Mouse (Mus musculus) layer of hippocampus, postnatal 36 days (tissue): ENCODE measurements around the gene Hist1h2br. TPM values are rescaled to one million over a fixed set of nuclear protein-coding genes. Genes with fewer than 3 reads are reported as not detected.
"Not testable (repeated sequence)": the region's sequence is repeated elsewhere in the genome, so short reads cannot be mapped to it uniquely, and the experiment has no call there.

Source experiments
- DNase-seq, 2 experiments: peaks; one replicate each; pipeline ENCODE4 v3.0.0; 2022
- total RNA-seq, 2 experiments: library from RNA; stranded (reverse); gene quantifications; 2 replicates each; pipeline ENCODE4 v1.2.3; 2021

Hist1h2br gene
- total RNA-seq, result 10 to 100 TPM; 49.6 to 51.2 TPM

GRCm38 (mm10) chr13:21833461-21833860, at the start of gene Hist1h2br, which contains the start of gene Hist1h2ap:
Hist1h2br (plus strand) TSS chr13:21833743.
Hist1h2ap (minus strand) TSS chr13:21833507.
- not testable (repeated sequence) for DNase-seq

DNA sequence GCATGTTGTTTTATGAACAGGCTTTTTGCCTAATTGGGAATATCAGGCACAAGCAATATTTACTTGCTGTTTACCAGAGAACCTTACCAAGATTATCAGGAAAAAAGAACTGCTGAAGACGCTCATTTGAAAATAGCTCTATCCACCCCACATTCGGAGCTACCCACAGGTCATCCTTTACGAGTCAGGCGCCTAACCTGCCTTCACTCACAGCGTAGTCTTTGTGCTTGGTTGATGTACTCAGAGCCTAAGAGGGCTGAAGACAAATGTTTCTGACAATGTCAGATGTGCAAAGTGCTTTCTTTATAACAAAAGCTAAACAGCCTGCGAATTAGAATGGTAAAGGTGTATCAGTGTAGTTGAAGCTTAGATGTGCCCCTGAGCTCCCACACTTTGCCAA, 49.2 kb upstream of the Hist1h2br start:
- DNase-seq, result no peak

- no peak for DNase-seq
Observed at GRCm38 (mm10) chr13:21786189-21786898, 47.2 kb upstream of the Hist1h2br start.

- DNase-seq, result peak; percentile 81 to 87
Observed at GRCm38 (mm10) chr13:21786899-21787629, 46.5 kb upstream of the Hist1h2br start, which contains the start of the genes Hist1h2an and Hist1h2bp. Hist1h2an (minus strand) TSS chr13:21787218. Hist1h2bp (plus strand) TSS chr13:21787461.

- DNase-seq, result no peak
Observed at GRCm38 (mm10) chr13:21787760-21788593, 45.6 kb upstream of the Hist1h2br start.

- DNase-seq, result no peak
Observed at GRCm38 (mm10) chr13:21789925-21790324, 43.6 kb upstream of the Hist1h2br start.

DNA sequence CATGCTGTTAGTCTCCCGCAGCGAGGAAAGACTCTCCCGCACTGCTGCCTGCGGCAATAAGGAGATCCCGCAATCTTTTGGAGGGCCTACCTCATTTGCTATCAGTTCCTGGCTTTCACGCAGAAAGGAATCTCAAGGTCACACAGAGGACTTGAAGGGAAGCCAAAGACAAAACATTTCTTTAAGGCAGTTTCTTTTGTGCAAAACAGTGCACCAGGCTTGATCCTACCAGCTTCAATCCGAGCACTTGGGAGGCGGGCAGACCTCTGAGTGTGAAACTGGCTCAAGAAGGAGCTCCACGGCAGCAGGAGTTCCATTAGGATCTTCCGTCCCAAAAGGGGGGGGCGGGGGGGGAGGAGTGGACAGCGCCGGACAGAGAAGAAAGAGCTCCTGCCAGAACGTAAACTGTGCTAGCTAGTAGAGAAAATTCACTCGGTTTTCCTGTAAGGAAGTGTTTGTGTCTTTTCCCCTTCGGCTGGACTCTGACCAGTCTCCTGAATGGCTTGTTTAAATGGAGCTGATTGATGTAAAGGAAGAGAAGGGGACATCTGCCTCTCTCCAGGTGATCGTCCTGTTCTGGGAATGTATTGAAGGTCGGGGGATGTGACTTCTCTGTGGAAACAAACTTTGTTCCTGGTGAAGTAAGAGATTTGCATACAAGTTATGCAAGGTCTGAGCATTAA, 42.8 kb upstream of the Hist1h2br start:
- no peak for DNase-seq

- DNase-seq, result no peak
Observed at GRCm38 (mm10) chr13:21795584-21795983, 38.0 kb upstream of the Hist1h2br start.

DNA sequence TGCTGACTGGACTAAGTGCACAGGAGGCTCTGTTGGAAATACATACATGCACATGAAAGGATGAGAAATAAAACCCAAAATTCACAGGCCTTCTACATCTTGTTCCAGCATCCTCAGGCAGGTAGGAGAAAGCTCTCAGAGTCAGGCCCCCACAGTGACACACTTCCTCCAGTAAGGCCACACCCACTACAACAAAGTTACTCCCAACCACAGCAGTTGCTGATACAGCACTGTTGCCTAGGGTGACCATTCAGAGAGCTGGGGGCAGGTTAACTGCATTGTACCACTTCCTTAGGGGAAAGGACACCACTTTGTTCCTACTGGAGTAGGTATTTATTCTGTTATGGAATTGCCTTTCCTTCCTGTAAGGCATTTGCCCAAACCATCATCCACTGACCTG, 36.4 kb upstream of the Hist1h2br start:
- DNase-seq, result not testable (repeated sequence)

DNA sequence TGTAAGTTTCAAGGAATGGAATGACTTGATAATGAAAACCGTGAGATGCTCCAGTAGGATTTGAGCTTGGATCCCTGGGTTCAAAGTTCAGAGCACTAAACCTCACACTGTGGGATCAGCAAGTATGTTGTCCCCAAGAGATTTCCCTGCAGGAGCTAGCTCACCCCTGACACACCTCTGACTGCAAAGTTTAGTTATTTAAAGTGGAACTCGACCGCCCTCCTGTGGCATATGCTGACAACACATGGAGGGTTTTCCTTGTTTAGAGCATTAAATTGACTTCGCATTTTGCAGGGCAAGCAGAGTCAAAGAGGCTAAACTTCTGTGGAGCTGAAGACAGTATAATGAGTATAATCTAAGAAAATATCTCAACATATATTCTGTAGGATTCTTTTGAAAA, 30.5 kb upstream of the Hist1h2br start:
- not testable (repeated sequence) for DNase-seq

- DNase-seq, result not testable (repeated sequence)
Observed at GRCm38 (mm10) chr13:21810073-21810472, 23.5 kb upstream of the Hist1h2br start, which contains the start of the genes Hist1h2bq and Hist1h2ao. Hist1h2bq (minus strand) TSS chr13:21810197. Hist1h2ao (plus strand) TSS chr13:21810465.

DNA sequence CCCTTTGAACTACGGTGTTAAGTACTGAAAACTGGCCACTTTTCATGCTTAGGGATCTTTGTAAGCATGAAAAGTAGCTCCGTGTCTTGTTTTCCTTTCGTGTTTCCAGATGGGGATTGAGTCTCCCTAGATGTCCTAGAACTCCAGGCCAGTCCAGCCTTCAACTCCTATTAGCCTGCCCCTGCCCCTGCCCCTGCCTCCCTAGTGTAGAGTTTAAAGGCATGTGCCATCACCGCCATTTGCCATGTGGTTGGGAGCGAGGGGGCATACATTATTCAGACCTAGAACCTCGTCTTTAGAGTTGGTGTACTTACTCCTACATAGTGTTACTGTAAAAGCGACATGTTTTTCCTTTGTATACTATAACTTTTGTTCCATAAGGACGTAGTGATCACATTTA, 22.5 kb upstream of the Hist1h2br start:
- not testable (repeated sequence) for DNase-seq

DNA sequence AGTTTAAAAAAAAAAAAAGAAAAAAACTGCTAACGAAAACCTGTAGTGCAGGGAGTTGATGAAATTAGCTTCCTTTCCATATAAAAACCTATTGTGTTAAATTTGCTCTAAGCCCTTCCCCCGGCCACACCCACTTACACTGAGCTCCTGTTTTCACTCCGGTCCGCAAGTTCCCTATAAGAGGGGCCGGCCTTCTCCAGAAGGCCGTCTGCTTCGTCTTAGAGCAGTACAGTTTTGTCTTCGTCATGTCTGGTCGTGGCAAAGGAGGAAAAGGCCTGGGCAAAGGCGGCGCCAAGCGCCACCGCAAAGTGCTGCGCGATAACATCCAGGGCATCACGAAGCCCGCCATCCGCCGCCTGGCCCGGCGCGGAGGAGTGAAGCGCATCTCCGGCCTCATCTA, 22.0 kb upstream of the Hist1h2br start, which contains the start of gene Hist1h4m:
Hist1h4m (plus strand) TSS at position 208 of the 400 bp plus-strand sequence.
- DNase-seq, result peak; percentile 42 to 63

DNA sequence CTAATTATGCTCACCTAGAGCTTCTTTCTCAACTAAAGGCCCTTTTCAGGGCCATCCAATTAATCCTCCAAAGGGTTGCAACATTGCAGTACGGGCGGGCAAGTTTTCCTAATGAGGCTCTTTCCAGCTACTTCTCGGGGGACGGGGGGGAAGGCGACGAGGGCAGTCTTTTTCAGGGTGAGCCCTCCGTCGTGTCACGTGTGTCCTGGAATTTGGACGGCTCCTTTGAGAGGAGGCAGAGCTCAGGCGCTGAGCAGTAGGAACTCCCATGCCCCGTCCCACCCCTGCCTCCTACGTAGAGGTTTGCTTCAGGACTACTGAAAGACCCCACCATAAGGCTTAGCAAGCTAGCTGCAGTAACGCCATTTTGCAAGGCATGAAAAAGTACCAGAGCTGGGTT, 21.5 kb upstream of the Hist1h2br start:
- not testable (repeated sequence) for DNase-seq

DNA sequence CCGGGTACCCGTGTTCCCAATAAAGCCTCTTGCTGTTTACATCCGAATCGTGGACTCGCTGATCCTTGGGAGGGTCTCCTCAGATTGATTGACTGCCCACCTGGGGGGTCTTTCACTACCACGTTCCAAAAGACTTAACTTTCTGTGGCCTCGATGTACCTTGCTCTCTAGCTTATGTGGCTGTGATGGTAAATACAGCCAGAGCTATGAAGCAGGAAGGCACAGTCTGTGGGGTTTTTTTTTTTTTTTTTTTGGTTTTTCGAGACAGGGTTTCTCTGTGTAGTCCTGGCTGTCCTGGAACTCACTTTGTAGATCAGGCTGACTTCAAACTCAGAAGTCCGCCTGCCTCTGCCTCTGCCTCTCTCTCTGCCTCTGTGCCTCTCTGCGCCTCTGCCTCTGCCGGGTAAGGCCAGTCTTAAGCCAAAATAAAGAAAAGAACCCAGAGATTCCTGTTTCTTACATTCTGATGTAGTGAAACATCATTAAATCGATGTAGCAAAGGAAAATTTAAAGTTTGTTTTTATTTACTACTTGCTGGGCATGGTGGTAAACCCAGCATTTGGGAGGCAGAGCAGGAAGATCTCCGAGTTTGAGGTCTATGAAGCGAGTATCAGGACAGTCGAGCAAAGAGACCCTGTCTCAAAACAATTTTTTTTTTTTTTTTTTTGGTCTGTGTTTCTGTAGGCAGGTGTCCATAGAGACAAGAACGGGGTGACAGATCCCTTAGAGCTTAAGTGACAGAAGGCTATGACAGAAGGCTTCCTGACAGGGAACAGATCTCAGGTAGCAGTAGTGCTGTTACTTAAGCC, 13.3 kb upstream of the Hist1h2br start:
- not testable (repeated sequence) for DNase-seq

DNA sequence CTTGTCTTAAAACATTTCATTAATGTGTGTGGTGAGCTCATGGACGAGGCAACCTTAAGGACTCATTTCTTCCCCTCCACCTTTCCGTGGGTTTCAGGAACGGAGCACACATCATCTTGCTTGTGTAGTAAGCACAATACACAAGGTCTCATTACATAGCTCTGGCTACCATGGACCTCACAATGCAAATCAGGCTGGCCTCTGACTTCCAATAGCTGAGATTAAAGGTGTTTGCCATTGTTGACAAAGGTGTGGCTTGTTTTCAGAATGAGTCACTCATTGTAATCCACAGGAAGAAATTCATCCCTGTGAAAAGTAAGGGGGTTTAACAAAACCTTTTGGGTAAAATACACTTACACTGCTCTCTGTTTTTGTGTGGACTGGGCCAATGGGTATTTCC, 5.0 kb upstream of the Hist1h2br start:
- DNase-seq, result no peak

DNA sequence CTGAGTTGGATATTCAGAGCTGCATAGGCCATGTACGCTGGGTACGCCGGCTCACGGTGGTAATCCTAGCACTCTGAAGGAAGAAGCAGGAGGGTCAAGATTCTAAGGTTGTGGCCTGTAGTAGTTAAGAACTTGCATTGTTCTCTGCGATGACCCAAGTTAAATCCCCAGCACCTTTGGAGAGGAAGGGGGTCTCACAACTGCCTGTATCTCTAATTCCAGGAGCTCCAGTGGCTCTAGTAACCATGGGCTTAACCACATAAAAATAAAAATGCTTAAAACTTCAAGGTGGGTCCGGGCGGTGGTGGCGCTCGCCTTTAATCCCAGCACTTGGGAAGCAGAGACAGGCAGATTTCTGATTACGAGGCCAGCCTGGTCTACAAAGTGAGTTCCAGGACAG, 3.2 kb upstream of the Hist1h2br start:
- DNase-seq, result no peak

DNA sequence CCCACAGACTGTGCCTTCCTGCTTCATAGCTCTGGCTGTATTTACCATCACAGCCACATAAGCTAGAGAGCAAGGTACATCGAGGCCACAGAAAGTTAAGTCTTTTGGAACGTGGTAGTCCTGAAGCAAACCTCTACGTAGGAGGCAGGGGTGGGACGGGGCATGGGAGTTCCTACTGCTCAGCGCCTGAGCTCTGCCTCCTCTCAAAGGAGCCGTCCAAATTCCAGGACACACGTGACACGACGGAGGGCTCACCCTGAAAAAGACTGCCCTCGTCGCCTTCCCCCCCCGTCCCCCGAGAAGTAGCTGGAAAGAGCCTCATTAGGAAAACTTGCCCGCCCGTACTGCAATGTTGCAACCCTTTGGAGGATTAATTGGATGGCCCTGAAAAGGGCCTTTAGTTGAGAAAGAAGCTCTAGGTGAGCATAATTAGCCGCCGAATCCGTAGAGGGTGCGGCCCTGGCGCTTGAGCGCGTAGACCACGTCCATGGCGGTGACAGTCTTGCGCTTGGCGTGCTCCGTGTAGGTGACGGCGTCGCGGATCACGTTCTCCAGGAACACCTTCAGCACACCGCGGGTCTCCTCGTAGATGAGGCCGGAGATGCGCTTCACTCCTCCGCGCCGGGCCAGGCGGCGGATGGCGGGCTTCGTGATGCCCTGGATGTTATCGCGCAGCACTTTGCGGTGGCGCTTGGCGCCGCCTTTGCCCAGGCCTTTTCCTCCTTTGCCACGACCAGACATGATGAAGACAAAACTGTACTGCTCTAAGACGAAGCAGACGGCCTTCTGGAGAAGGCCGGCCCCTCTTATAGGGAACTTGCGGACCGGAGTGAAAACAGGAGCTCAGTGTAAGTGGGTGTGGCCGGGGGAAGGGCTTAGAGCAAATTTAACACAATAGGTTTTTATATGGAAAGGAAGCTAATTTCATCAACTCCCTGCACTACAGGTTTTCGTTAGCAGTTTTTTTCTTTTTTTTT, 1.8 kb upstream of the Hist1h2br start, which contains the start of gene Hist1h4n:
Hist1h4n (minus strand) TSS at position 779 of the 977 bp plus-strand sequence.
- DNase-seq, result peak; percentile 33 to 36

DNA sequence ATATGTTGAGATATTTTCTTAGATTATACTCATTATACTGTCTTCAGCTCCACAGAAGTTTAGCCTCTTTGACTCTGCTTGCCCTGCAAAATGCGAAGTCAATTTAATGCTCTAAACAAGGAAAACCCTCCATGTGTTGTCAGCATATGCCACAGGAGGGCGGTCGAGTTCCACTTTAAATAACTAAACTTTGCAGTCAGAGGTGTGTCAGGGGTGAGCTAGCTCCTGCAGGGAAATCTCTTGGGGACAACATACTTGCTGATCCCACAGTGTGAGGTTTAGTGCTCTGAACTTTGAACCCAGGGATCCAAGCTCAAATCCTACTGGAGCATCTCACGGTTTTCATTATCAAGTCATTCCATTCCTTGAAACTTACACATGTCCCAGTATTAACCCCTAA, 7.0 kb downstream of the Hist1h2br start:
- not testable (repeated sequence) for DNase-seq
